Mouse (Mus musculus) G1E (cell line): Measurements from ENCODE around the gene Txnrd1. TPM values are rescaled to one million over a fixed set of nuclear protein-coding genes. Genes with fewer than 3 reads are reported as not detected.

Experiments used
- ATAC-seq: 2 replicates; pipeline ENCODE4 v1.8.0; 2016; ENCODE audit warnings: mild to moderate bottlenecking; ENCODE audit not compliant: insufficient number of reproducible peaks, poor library complexity, low FRiP score, severe bottlenecking; ENCODE audit errors: extremely low read depth
- DNase-seq: peaks from one replicate; pipeline ENCODE4 v3.0.0; 2012; ENCODE audit warnings: low spot score
- H3K27me3 ChIP-seq: 2 replicates; pipeline ENCODE4 v1.6.1; 2012; ENCODE audit warnings: mild to moderate bottlenecking, low read length, inconsistent platforms; ENCODE audit not compliant: insufficient read depth
- H3K36me3 ChIP-seq: replicated peaks from 2 replicates; pipeline ENCODE3; 2012; ENCODE audit warnings: mild to moderate bottlenecking, inconsistent platforms
- H3K4me1 ChIP-seq: 2 replicates; pipeline ENCODE4 v1.6.1; 2012; ENCODE audit warnings: low read depth, low read length, inconsistent platforms, mixed read lengths; ENCODE audit not compliant: insufficient read depth
- H3K4me3 ChIP-seq: 2 replicates; pipeline ENCODE4 v1.5.1; 2012; ENCODE audit warnings: low read depth, mild to moderate bottlenecking, inconsistent platforms, low read length, moderate library complexity, mixed read lengths
- H3K9me3 ChIP-seq: replicated peaks from 2 replicates; pipeline ENCODE4 v1.6.1; 2012; ENCODE audit warnings: inconsistent platforms
- CTCF ChIP-seq: IDR thresholded peaks from 2 replicates; pipeline ENCODE4 v1.5.1; 2012; ENCODE audit warnings: low read depth, low read length, inconsistent platforms, mixed read lengths
- GATA1 ChIP-seq: IDR thresholded peaks from 2 replicates; pipeline ENCODE4 v1.6.1; 2012; ENCODE audit warnings: borderline replicate concordance, low read length, inconsistent platforms, mixed read lengths
- GATA2 ChIP-seq: IDR thresholded peaks from 2 replicates; pipeline ENCODE4 v1.6.1; 2012; ENCODE audit warnings: low read depth, low read length, inconsistent platforms, borderline replicate concordance
- POLR2AphosphoS5 ChIP-seq: IDR thresholded peaks from 2 replicates; pipeline ENCODE4 v1.6.1; 2012; ENCODE audit warnings: low read depth, low read length, inconsistent platforms; ENCODE audit not compliant: insufficient replicate concordance
- TAL1 ChIP-seq: conservative IDR thresholded peaks from 2 replicates; pipeline ENCODE4 v1.6.1; 2012; ENCODE audit warnings: low read depth, low read length, inconsistent platforms, mixed read lengths
- polyA plus RNA-seq: library from polyadenylated mRNA; stranded (reverse); fragments of >175 nt; gene quantifications from 2 replicates; pipeline ENCODE4 v1.2.3, GENCODE M21; 2012
- total RNA-seq, 2 experiments: library from RNA; stranded (forward) in 1 of 2; stranded (reverse) in 1 of 2; fragments of 200-1000 nt in 1 of 2; fragments of >200 nt in 1 of 2; fragmentation: Nextera tagmentation in 1 of 2; gene quantifications; 2 replicates each; pipeline ENCODE4 v1.2.3; 2014 to 2017

Gene Txnrd1
- total and polyA plus RNA-seq, 3 experiments = 73.1 to 88.7 (median 83.9) TPM

- peaks cover 45% of the 10 kb centered on the region for H3K27me3 ChIP-seq
- ATAC-seq (no peak), DNase-seq (no peak)
- peaks cover 6% of the 10 kb centered on the region; the same call in 1 of the 2 replicates for H3K4me1 ChIP-seq
- no peak overlapping the region for H3K4me3 ChIP-seq
- TF ChIP-seq TAL1 (no peak), CTCF (no peak)
- no peaks in the 10 kb centered on the region for H3K9me3 ChIP-seq
- no peaks in the 10 kb centered on the region for H3K36me3 ChIP-seq
These were observed 28.6 kb upstream of the Txnrd1 start for GRCm38 (mm10) chr10:82805111-82805510.

DNA sequence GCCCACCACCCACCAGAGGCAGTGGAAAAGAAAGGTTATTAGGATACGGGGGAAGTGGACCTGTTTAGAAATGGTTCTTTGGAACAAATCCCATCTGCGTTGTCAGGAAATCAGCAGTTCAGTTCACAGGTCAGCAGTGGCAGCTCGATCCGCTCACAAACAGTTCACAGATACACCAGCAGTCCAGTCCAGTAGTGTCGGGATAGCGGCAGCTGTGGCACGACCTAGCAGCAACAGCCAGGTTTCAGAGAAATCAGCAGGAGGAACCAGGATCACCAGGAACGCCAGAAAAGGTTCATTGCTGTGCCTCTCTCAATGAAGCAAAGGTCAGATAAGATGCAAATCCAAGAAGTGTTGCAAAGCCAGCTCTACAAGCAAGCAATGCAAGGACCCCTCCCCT, 27.3 kb upstream of the Txnrd1 start:
- DNase-seq (no peak), ATAC-seq (no peak)
- H3K27me3 ChIP-seq = peaks cover 46% of the 10 kb centered on the region
- TF ChIP-seq CTCF (no peak), GATA2 (no peak), GATA1 (no peak), POLR2AphosphoS5 (no peak), TAL1 (no peak)
- no peak overlapping the region for H3K4me3 ChIP-seq
- H3K9me3 ChIP-seq = no peaks in the 10 kb centered on the region
- H3K36me3 ChIP-seq = no peaks in the 10 kb centered on the region
- peaks cover 6% of the 10 kb centered on the region; the same call in 1 of the 2 replicates for H3K4me1 ChIP-seq

DNA sequence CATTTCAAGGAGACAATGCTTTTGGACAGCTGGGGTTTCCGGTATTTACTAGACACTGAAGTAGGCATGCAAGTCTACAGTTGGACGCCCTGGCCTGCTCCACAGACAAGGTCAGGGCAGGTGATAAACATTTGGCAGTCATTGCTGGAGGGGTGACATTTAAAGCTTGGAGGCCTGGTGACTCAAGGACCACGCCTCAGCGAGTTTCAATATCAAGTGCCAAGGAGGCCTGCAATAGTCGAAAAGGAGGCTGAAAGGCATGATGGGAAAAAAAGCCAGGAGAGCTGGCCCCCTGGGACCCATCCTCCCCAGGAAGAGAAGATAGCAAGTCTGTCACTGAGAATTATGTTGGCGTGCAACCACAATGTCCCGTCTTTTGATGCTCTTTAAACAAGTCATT, 26.5 kb upstream of the Txnrd1 start:
- Histone ChIP-seq H3K27me3 (peaks cover 41% of the 10 kb centered on the region), H3K9me3 (peaks cover 4% of the 10 kb centered on the region), H3K4me3 (no peak overlapping the region), H3K36me3 (no peaks in the 10 kb centered on the region), H3K4me1 (peaks cover 12% of the 10 kb centered on the region)
- TF ChIP-seq CTCF (no peak), GATA2 (no peak), TAL1 (no peak), POLR2AphosphoS5 (no peak), GATA1 (no peak)
- no peak for ATAC-seq
- no peak for DNase-seq

DNA sequence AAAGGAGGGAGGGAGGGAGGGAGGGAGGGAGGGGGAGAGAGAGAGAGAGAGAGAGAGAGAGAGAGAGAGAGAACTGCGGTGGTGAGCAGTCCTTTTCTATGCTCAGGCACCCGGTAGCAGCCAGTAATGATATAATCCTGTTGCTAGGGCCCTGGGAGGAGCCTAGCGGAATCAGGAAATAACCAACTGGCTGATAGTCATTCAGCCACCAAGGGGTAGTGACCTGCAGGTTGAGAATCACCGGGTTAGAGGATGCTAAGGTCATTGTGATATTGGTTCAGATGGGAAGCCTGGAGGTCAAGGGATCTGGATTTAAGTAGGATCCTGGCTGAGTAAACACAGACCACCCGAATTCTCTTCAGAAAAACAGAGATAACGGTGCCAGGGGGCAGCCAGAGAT, 25.6 kb upstream of the Txnrd1 start:
- ATAC-seq = peak; percentile 78
- no peak overlapping the region for H3K4me3 ChIP-seq
- TF ChIP-seq TAL1 (no peak), GATA2 (no peak), CTCF (no peak)

DNA sequence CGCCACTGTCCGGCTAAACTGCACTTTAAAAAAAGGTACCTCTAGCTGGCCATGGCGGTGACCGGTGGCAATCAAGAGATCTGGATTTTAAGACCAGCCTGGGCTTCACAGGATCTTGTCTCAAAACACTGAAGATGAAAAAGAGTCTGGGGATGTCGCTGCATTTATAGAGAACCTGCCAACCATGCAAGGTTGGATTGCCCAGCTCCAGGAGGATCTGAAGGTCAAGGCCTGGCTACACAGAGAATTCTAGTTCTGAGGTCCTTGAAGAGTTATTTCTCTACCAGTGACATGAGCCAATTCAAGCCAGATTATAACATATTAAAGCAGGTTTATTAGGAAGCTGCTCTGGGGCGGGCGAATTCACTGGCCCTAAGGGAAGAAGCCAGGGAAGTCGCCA, 24.9 kb upstream of the Txnrd1 start:
- no peak for TF ChIP-seq GATA1
- no peak for TF ChIP-seq TAL1
- TF ChIP-seq POLR2AphosphoS5 = no peak
- no peak for TF ChIP-seq CTCF
- TF ChIP-seq GATA2 = no peak
- ATAC-seq (no peak), DNase-seq (no peak)
- peaks cover 12% of the 10 kb centered on the region for H3K9me3 ChIP-seq
- peaks cover 36% of the 10 kb centered on the region for H3K27me3 ChIP-seq
- H3K36me3 ChIP-seq = no peaks in the 10 kb centered on the region
- no peak overlapping the region for H3K4me3 ChIP-seq
- peaks cover 17% of the 10 kb centered on the region for H3K4me1 ChIP-seq

More for the DNA sequence above, 25.6 kb upstream of the Txnrd1 start:
- DNase-seq = no peak
- peaks cover 9% of the 10 kb centered on the region for H3K9me3 ChIP-seq
- H3K36me3 ChIP-seq = no peaks in the 10 kb centered on the region
- peaks cover 12% of the 10 kb centered on the region for H3K4me1 ChIP-seq
- H3K27me3 ChIP-seq = peaks cover 41% of the 10 kb centered on the region

DNA sequence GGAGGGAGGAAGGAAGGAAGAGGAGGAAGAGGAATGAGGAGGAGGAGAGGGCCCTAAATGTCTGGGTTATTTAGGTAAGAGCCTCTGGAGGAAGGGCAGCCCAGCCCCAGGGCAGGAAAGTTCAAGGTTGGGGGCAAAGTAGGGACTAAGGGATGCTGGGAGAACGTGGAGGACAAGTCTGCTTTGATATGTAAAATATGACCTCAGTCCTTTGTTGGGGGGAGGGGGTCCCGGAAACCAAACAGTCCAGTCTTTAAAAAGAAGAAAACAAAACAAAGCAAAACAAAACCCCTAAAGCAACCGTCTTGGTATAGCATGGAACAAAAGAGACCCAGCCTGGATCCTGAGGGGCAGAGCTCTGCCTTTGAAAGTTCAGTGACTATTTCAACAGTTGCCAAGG, 24.4 kb upstream of the Txnrd1 start:
- ATAC-seq = no peak
- DNase-seq = no peak
- Histone ChIP-seq H3K4me3 (no peak overlapping the region), H3K36me3 (no peaks in the 10 kb centered on the region), H3K27me3 (peaks cover 34% of the 10 kb centered on the region), H3K9me3 (peaks cover 12% of the 10 kb centered on the region), H3K4me1 (peaks cover 22% of the 10 kb centered on the region)
- TF ChIP-seq GATA2 (no peak), TAL1 (no peak), GATA1 (no peak), CTCF (no peak), POLR2AphosphoS5 (no peak)

DNA sequence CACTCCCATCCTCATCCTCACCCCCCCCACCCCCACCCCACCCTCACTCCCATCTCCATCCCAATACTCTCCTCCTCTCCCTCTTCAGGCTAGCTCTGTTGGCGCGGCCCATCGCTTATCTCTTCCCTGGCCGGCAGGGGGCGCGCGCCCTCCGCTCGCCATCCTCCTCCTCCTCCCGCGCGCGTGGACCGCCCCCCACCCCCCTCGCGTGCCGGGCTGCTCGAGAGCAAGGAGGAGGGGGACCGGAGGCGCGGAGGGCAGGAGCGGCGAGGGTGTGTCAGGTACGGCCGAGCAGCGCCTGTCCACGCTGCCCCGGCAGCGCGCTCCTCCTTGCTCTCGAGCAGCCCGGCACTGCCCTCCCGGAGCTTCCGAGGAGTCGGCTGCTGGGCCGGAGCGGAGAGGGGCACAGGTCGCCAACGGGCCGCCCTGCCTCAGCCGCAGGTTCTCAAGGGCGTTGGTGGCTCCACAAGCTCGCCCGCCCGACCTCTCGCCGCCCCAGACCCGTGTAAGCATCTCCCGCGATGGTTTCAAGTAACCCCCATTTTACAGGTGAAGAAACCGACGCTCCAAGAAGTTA, 21.8 kb upstream of the Txnrd1 start:
- peak overlapping the region; percentile 68 for H3K4me3 ChIP-seq
- DNase-seq = peak; percentile 46

More for the DNA sequence above, 21.8 kb upstream of the Txnrd1 start:
- H3K36me3 ChIP-seq = no peaks in the 10 kb centered on the region
- TF ChIP-seq TAL1 (no peak), CTCF (peak; percentile 26; the same call in 1 of the 2 replicates)
- peaks cover 12% of the 10 kb centered on the region for H3K9me3 ChIP-seq
- H3K4me1 ChIP-seq = peaks cover 33% of the 10 kb centered on the region
- ATAC-seq = no peak
- peaks cover 12% of the 10 kb centered on the region for H3K27me3 ChIP-seq
